Comparison of ENCODE assay signal across 8 mouse cellular contexts in the genomic region with DNA sequence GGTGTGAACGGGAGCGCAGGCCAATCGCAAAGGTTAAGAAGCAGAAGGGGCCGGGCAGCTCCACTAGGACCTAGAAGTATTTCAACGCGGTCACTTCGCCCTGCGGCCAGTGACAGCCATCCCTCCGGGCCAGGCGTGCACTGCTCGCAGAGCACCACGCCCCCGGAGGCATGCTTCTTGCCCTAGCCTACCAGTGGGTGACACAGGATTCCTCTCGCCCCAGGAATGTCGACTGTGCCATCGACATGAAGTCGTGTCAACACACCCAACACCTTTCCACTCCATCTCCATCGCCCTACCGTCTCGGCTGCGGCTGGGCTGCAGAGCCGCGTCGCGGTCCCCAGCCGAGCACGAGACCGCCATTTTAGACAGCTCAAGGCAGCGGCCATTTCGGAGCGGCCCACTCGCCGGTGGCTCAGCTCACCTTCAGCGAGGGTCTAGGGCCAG. TPM values are rescaled to one million over a fixed set of nuclear protein-coding genes. Genes with fewer than 3 reads are reported as not detected.
A peak's percentile ranks its signal among the peaks of the same experiment; 100 is the strongest.
DNase-seq lines count a peak whose midpoint lies in the region; ATAC-seq lines count a peak whose summit lies in the region.

No protein-coding gene starts in this region.

- ATAC-seq in erythroid progenitor cell, adult 5-6 weeks (replicated peaks; ENCODE audit: low FRiP score, poor library complexity, severe bottlenecking): peak; percentile 82
- peak; percentile 67 to 74 for ATAC-seq in hematopoietic stem cell, adult 5-6 weeks (replicated peaks in 1 of 2; ENCODE audit: insufficient read depth in 1 of 2, low FRiP score in 2 of 2, low TSS enrichment in 1 of 2, low read depth in 1 of 2, poor library complexity in 2 of 2, severe bottlenecking in 2 of 2)

- H3K36me3 ChIP-seq in megakaryocyte, embryonic 14.5 days (replicated peaks; ENCODE audit: low read length): peaks cover 17% of the 10 kb centered on the region

- H3K9me3 ChIP-seq in megakaryocyte, embryonic 14.5 days: no peaks in the 10 kb centered on the region

- no peaks in the 10 kb centered on the region for H3K27me3 ChIP-seq in megakaryocyte, embryonic 14.5 days (replicated peaks)

- peaks cover 17% of the 10 kb centered on the region for H3K4me1 ChIP-seq in megakaryocyte, embryonic 14.5 days

- peak overlapping the region; percentile 96 for H3K4me3 ChIP-seq in megakaryocyte, embryonic 14.5 days (replicated peaks)

- intact Hi-C loops in left cerebral cortex, postnatal 14 days (cut with DNase I): loop anchor here (1.0 to 5.0 kb wide), 2 partner anchors 35 to 40 kb away; no protein-coding TSS in a partner anchor

- peak; percentile 61 for DNase-seq in layer of hippocampus, adult 9-10 months (ENCODE audit: low spot score)
- no peak for DNase-seq in layer of hippocampus, adult 8-10 months (ENCODE audit: low spot score in 2 of 2)
- DNase-seq in adrenal gland, postnatal 25 days: peak; percentile 79
- peak; percentile 46 to 49 for DNase-seq in left cerebral cortex, postnatal 14 days (ENCODE audit: low spot score in 2 of 2)
- DNase-seq in testis, postnatal 14 days (ENCODE audit: low spot score): peak; percentile 75

RNA-seq across cellular contexts. Expression of gene Eif4g2, which starts 39.3 kb away (rescaled TPM):
- total RNA-seq in layer of hippocampus, adult 8-10 months (2022): 100 to 1,000 TPM; 572 to 597 (median 584) TPM
- total RNA-seq in adrenal gland, postnatal 25 days (2021): 875 and 903 TPM in 2 replicates
- total RNA-seq in erythroid progenitor cell, adult 5-6 weeks (2015; ENCODE audit: low replicate concordance): 560 and 705 TPM in 2 replicates
- total RNA-seq in erythroid progenitor cell, adult 5-6 weeks (2017; ENCODE audit: low replicate concordance): 587 and 796 TPM in 2 replicates
- 972 and 1,008 TPM in 2 replicates for total RNA-seq in hematopoietic stem cell, adult 5-6 weeks (2017)
- 100 to 1,000 TPM; 725 to 796 TPM for total RNA-seq in left cerebral cortex, postnatal 14 days (2021)
- polyA plus RNA-seq in megakaryocyte, embryonic 14.5 days (2012; ENCODE audit: insufficient read depth, low replicate concordance): 352 and 517 TPM in 2 replicates

Comparison
In these comparisons a context has a peak if more than half of its experiments do, and no peak if none do; other contexts are left out.
1. DNase-seq: peak in layer of hippocampus, adult 9-10 months (single experiment), adrenal gland, postnatal 25 days (single experiment), left cerebral cortex, postnatal 14 days (2 of 2) and testis, postnatal 14 days (single experiment); none in layer of hippocampus, adult 8-10 months (0 of 2).